Mouse (Mus musculus) mesoderm, embryonic 11.5 days (tissue): ENCODE results near the gene Tapbp.
A peak's percentile ranks its signal among the peaks of the same experiment; 100 is the strongest.

ENCODE experiments used
- DNase-seq: peaks from one replicate; pipeline ENCODE4 v3.0.0-alpha.2; 2012; ENCODE audit warnings: low read depth, low spot score

The Tapbp gene

DNA sequence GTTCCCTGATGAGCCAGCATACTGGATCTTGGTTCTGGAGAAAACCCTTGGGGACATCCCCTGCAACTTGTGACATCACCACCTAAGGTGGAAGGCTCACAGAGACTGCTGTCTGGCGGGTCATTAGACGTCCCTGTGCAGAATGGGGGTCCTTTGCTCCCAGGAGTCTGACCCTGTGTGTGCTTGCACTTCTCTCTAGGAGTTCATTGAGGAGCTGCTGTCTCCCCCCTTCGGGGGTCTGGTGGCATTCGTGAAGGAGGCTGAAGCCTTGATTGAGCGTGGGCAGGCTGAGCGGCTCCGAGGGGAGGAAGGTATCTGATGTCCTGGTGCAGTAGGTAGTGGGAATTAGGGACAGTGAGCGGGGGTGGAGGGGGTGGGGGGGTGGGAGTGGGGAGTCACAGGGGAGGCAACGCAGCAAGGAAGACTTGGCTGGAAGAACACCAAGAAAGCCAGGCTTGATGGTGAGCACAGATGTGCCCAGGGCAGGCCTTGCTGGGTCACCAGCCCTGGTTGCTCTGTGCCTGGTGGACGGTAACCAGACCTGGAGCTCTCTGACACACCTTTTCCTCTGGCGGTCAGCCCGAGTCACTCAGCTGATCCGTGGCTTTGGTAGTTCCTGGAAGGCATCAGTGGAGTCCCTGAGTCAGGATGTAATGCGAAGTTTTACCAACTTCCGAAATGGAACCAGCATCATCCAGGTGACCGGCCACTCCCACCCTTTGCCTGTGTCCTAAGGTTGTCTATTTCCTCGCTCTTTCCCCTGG is 49.6 kb downstream of the Tapbp start:
- DNase-seq = no peak

DNA sequence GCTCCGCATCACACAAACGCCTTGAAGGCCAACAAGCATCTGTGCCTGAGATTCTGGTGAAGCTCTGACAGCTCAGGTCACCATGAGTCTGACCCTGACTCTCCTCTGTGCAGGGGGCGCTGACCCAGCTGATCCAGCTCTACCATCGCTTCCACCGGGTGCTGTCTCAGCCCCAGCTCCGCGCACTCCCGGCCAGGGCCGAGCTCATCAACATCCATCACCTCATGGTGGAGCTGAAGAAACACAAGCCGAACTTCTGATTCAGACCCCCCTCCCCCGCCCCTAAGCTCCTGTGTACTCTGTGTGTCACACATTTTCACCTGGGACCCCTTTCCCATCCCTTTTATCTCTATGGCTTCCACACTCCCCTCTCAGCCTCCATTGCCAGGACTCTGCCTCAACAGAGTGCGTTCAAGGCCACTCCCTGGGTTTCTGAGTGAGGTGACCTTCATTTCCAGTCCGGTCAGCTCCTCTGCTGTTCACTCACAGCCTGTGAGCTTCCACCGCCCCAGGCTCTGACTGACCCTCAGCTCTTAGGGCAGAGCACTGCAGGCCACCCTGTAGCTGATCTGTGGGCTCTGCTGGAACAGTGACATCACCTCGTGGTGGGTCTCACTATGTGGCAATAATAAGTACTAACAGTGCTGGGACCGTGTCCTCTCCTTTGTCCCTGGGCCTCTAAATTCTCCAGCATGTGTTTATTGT is 50.3 kb downstream of the Tapbp start:
- DNase-seq = no peak

DNA sequence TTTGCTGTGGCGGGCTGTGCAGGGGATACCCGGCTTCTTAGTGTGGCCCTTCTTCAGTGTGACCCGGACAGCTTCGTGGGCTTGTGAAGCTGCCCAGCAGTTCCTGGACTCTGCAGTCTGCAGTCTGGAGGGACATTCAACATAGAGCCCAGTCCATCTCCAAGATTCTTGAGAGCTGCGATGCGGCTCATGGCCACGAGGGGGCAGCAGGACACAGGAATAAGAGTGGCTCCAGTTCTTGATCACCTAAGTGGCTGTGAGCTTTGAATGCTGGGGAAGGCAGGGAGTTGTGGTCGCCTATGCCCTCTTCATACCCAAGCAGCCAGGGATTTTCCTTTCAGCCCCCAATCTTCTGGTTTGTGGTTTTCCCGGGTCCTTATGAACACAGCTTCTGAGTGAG is 52.8 kb downstream of the Tapbp start:
- DNase-seq = peak; percentile 76

DNA sequence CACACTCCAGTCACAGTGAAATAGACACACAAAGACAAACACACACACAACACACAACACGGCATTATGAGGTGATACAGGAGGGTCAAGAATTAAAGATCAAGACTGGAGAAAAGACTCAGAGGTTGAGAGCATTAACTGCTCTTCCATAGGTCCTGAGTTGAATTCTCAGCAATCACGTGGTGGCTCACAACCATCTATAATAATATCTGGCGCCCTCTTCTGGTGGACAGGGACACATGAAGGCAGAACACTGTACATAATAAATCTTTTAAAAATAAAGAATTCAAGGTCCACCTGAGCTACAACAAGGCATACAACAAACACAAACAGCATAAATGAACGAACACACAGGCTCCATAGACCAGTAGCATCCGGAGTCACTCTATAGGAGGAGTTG is 53.2 kb downstream of the Tapbp start:
- DNase-seq = peak; percentile 69

DNA sequence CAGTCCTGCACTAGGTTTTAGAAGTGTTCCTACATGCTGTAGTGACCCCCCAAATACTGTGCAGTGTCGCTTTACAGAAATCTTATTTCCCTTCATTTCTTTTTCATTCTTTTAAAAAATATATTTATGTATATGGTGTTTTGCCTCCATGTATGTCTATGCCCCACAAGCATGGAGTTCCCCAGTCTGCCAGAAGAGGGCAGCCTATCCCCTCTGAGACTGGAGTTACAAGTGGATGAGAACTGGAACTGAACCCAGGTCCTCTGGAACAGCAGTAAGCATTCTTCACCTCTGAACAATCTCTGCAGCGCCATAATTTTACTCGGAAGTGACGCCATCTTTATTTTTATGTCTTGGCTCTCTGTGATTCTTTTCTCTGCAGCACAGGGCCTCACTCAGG is 53.7 kb downstream of the Tapbp start:
- no peak for DNase-seq

DNA sequence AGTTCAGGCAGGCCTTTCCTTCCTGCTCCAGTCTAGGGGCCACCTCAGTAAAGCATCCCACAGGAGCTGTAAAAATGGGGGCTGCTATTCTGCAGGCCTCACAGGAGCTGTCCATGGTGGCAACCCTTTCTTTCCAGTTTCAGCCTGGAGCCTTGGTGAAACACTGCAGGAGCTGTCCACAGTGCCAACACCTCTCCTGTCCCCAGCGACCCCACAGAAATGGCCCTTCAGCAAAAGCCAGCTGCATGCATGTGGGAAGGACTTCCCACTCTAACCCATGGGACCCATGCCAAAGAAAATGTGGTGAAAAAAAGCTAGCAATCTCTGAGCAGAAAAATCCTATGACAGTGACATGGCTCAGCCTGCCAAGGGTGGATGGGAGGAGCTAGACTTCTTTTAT is 57.0 kb downstream of the Tapbp start:
- no peak for DNase-seq

DNA sequence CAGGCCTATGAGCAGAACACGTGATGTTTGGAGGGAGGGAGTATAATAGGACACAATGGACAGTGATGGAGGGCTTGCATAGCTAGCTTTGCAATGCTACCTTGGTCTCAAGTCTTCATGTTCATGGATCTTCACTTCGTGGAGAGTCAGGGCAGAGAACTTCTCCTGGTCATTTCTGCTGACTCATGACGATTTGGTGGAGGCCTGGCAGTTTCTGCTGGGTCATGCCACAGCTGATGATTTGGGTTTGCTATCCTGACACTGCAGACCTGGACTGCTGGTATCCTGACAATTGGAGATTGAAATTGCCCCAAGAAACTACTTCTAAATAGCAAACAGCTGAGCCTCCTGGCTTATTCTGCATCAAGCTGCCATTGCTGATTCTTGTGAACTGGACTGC is 57.9 kb downstream of the Tapbp start:
- DNase-seq = no peak

DNA sequence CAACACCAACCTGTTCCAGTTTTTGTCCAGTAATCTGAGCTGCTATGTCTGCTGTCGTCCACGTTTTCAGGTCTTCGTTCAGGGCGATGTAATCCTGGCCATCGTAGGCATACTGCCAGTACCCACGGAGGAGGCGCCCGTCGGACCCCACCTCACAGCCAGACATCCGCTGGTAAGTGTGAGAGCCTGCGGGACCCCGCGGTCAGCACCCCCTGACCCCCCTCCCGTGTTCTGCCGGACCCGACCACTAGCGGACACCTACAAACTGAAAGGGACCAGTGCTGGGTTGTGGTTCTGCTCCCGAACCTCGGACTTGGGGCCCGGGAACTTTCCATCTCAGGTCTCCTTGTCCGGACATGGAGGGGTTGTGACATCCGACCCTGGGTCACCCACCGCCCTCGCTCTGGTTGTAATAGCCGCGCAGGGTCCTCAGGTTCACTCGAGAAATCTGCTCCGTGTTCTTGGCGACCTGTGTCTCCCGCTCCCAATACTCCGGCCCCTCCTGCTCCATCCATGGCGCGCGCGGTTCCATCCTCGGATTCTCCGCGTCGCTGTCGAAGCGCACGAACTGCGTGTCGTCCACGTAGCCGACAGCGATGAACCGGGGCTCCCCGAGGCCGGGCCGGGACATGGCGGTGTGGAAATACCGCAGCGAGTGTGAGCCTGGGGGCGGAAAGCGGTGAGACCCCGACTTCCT is 62.3 kb downstream of the Tapbp start:
- DNase-seq = no peak

GRCm38 (mm10) chr17:33978631-33979031 is 62.9 kb downstream of the Tapbp start:
- DNase-seq = peak; percentile 41
